10 mouse cellular contexts compared by ENCODE assay signal in the genomic region with DNA sequence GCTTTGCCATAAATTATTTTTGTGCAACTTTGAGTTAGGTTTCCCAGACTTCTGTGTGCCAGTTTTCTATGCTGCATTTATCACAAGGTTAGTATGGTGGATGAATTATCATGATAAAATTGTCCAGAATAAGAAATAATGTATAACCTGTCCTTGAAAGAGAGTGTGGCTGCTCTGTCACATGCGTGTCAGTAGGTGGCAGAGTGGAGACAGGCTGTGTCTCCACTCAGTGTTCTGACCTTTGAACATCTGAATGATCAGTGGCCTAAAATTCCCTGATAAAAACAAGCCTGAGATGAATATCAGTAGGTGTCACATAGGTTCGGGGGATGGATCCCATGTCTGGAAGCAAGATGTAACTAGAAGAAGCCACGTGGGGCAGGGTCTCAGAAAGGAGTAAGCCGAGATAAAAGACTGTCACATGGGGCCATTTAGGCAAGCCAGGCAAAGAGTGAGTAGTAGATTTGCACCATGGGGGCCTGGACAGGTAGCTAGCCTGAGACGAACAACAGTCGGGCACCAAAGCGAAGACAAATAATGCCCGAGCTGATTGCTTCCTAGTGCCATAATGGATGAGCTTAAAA.
A peak's percentile ranks its signal among the peaks of the same experiment; 100 is the strongest.
DNase-seq lines count a peak whose midpoint lies in the region; ATAC-seq and TF ChIP-seq lines count a peak whose summit lies in the region.
"Had no signal": no experiment of that assay in that cellular context is flagged by ENCODE, and none has a peak within 500 bp of the region (broad histone marks: within the 10 kb centered on the region; RNA-seq: fewer than 3 reads in every experiment).

No protein-coding gene starts in this region.

- no peak overlapping the region for H3K4me3 ChIP-seq in heart, adult 2 months
- H3K4me3 ChIP-seq in heart, embryonic 10.5 days = no peak overlapping the region
- H3K4me3 ChIP-seq in lung, embryonic 14.5 days (ENCODE audit: low read depth, low read length) = no peak overlapping the region
- H3K4me3 ChIP-seq in neural tube, embryonic 14.5 days (ENCODE audit: low read depth, low read length) = no peak overlapping the region
- H3K4me3 ChIP-seq: liver, embryonic 13.5 days had no signal

- H3K9me3 ChIP-seq in heart, embryonic 10.5 days = no peaks in the 10 kb centered on the region
- no peaks in the 10 kb centered on the region for H3K9me3 ChIP-seq in lung, embryonic 14.5 days (ENCODE audit: low read depth, low read length)
- no peaks in the 10 kb centered on the region for H3K9me3 ChIP-seq in neural tube, embryonic 14.5 days (ENCODE audit: control insufficient read depth, low read length)
- H3K9me3 ChIP-seq: liver, embryonic 13.5 days had no signal

- TF ChIP-seq POLR2A in heart, adult 2 months (IDR thresholded peaks at IDR 0.05; ENCODE audit: insufficient read depth, low read depth, low read length) = no peak

- no peaks in the 10 kb centered on the region for H3K4me1 ChIP-seq in heart, adult 2 months (ENCODE audit: control insufficient read depth, insufficient read depth, low read length)
- no peaks in the 10 kb centered on the region for H3K4me1 ChIP-seq in heart, embryonic 10.5 days
- H3K4me1 ChIP-seq in lung, embryonic 14.5 days (ENCODE audit: insufficient read depth) = peaks cover 3% of the 10 kb centered on the region; the same call in 1 of the 2 replicates
- no peaks in the 10 kb centered on the region for H3K4me1 ChIP-seq in neural tube, embryonic 14.5 days (ENCODE audit: control insufficient read depth, insufficient read depth, low read length)
- H3K4me1 ChIP-seq: liver, embryonic 13.5 days had no signal

- H3K79me2 ChIP-seq in heart, adult 2 months (replicated peaks; ENCODE audit: control insufficient read depth, insufficient read depth, low read length) = no peaks in the 10 kb centered on the region

- DNase-seq in heart, adult 2 months = no peak
- no peak for DNase-seq in heart, embryonic 10.5 days (ENCODE audit: low spot score)
- DNase-seq in lung, embryonic 14.5 days = peak; percentile 23
- no peak for DNase-seq in lung, postnatal 10 days
- peak; percentile 18 for DNase-seq in brain, adult 2 months (ENCODE audit: low read depth, low spot score)
- no peak for DNase-seq in layer of hippocampus, adult 11-12 months (ENCODE audit: low spot score)
- DNase-seq: cerebellum, adult 9-11 months; liver, embryonic 13.5 days; thymus, postnatal 25 days had no signal

- TF ChIP-seq EP300 in heart, adult 2 months (IDR thresholded peaks at IDR 0.05; ENCODE audit: insufficient read depth, low read depth, low read length) = no peak

- H3K9ac ChIP-seq in heart, adult 2 months (ENCODE audit: low read depth, low read length) = no peak overlapping the region
- H3K9ac ChIP-seq in lung, embryonic 14.5 days = no peak overlapping the region
- H3K9ac ChIP-seq in neural tube, embryonic 14.5 days (replicated peaks; ENCODE audit: low read depth, low read length) = no peak overlapping the region
- H3K9ac ChIP-seq: liver, embryonic 13.5 days had no signal

- TF ChIP-seq CTCF in heart, adult 2 months (IDR thresholded peaks at IDR 0.05) = peak; percentile 62
- peak; percentile 67 for TF ChIP-seq CTCF in lung, embryonic 14.5 days (IDR thresholded peaks at IDR 0.05; ENCODE audit: low read depth)

- no peak overlapping the region for H3K4me2 ChIP-seq in lung, embryonic 14.5 days
- no peak overlapping the region for H3K4me2 ChIP-seq in neural tube, embryonic 14.5 days (ENCODE audit: low read depth, low read length)
- H3K4me2 ChIP-seq: liver, embryonic 13.5 days had no signal

- H3K27ac ChIP-seq in heart, adult 2 months = no peak overlapping the region
- H3K27ac ChIP-seq in heart, embryonic 10.5 days = no peak overlapping the region
- H3K27ac ChIP-seq in lung, embryonic 14.5 days (ENCODE audit: low read depth) = no peak overlapping the region
- H3K27ac ChIP-seq in neural tube, embryonic 14.5 days (ENCODE audit: low read depth, low read length) = no peak overlapping the region
- H3K27ac ChIP-seq: liver, embryonic 13.5 days had no signal

- no peaks in the 10 kb centered on the region for H3K36me3 ChIP-seq in heart, adult 2 months (ENCODE audit: control insufficient read depth, insufficient read depth, low read length)
- no peaks in the 10 kb centered on the region for H3K36me3 ChIP-seq in heart, embryonic 10.5 days
- H3K36me3 ChIP-seq in lung, embryonic 14.5 days (ENCODE audit: insufficient read depth) = no peaks in the 10 kb centered on the region
- H3K36me3 ChIP-seq in neural tube, embryonic 14.5 days (ENCODE audit: control insufficient read depth, insufficient read depth, low read length) = no peaks in the 10 kb centered on the region
- H3K36me3 ChIP-seq: liver, embryonic 13.5 days had no signal

- no peaks in the 10 kb centered on the region for H3K27me3 ChIP-seq in heart, adult 2 months (ENCODE audit: control insufficient read depth, insufficient read depth, low read length)
- no peaks in the 10 kb centered on the region for H3K27me3 ChIP-seq in heart, embryonic 10.5 days (ENCODE audit: insufficient read depth, poor library complexity, severe bottlenecking)
- no peaks in the 10 kb centered on the region for H3K27me3 ChIP-seq in lung, embryonic 14.5 days (ENCODE audit: insufficient read depth, low read length)
- H3K27me3 ChIP-seq in neural tube, embryonic 14.5 days (ENCODE audit: control insufficient read depth, insufficient read depth, low read length) = no peaks in the 10 kb centered on the region
- H3K27me3 ChIP-seq: liver, embryonic 13.5 days had no signal

- intact Hi-C loops in heart, adult 2 months (cut with DNase I) = no loop called here

- no peak for ATAC-seq in lung, embryonic 14.5 days (ENCODE audit: insufficient read depth)
- ATAC-seq in neural tube, embryonic 14.5 days (ENCODE audit: low read depth) = peak; percentile 65; the same call in 1 of the 2 replicates

- 73% methylated on average over 8 of the region's 8 CpGs for WGBS in heart, adult 2 months
- 75% methylated on average over 8 of the region's 8 CpGs for WGBS in heart, embryonic 10.5 days
- 65% methylated on average over 8 of the region's 8 CpGs for WGBS in lung, embryonic 14.5 days
- 72% methylated on average over 8 of the region's 8 CpGs for WGBS in neural tube, embryonic 14.5 days

Comparison
In these comparisons a context has a peak if more than half of its experiments do, and no peak if none do; other contexts are left out.
1. DNase-seq: peak in lung, embryonic 14.5 days (single experiment) and brain, adult 2 months (single experiment); none in heart, adult 2 months (0 of 2), heart, embryonic 10.5 days (single experiment), lung, postnatal 10 days (single experiment) and layer of hippocampus, adult 11-12 months (single experiment).